Mouse (Mus musculus): ENCODE measurements at regions not wholly inside any gene's neighbourhood (a gene's known extent, or its start where the extent isn't known, plus 50 kb on each side); places are given as distances from the start of the nearest gene placed in this dataset.

GRCm38 (mm10) chr2:147702330-147703063, 340.8 kb downstream of the Pax1 start:
- Histone ChIP-seq H3K4me2 (ENCODE audit: low read depth, low read length) (no peak overlapping the region), H3K36me3 (ENCODE audit: control insufficient read depth, insufficient read depth, low read length) (no peaks in the 10 kb centered on the region), H3K4me1 (replicated peaks; ENCODE audit: control insufficient read depth, insufficient read depth, low read length) (no peaks in the 10 kb centered on the region), H3K4me3 (ENCODE audit: low read length) (no peak overlapping the region), H3K27ac (ENCODE audit: low read length) (no peak overlapping the region), H3K9ac (ENCODE audit: low read length) (no peak overlapping the region), H3K9me3 (ENCODE audit: control insufficient read depth, low read length) (no peaks in the 10 kb centered on the region), H3K27me3 (ENCODE audit: control insufficient read depth, insufficient read depth, low read depth, low read length) (no peaks in the 10 kb centered on the region)
- 41% methylated on average over 6 of the region's 6 CpGs for WGBS
- no peak for ATAC-seq (ENCODE audit: low read depth)

DNA sequence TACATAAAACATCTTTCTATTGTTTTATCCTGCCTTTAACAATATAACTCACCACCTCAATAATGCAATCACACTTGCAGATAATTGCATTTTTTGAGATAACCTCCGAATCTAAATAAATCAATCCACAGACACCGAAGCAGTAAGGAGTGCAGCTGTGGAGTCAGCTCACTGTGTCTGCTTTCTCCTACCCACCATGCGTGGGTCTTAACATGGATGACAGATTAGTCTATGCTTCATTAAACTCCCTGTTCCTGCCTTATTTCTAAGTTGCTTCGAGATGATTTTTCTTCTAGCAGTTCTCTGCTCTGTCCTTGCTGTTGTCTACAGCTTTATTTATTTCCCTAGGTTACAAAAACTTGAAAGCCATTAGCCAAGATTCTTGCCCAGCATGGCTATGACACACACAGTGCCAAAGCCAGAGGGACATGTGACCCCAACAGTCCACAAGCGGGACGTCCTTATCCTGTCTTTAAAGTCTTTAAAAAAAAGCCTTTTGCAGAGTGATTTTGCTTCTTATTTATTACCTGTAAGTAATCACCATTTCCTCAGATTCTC, 337.9 kb downstream of the Pax1 start:
- H3K4me1 ChIP-seq (replicated peaks; ENCODE audit: control insufficient read depth, insufficient read depth, low read length): no peaks in the 10 kb centered on the region
- no peak overlapping the region for H3K27ac ChIP-seq (ENCODE audit: low read length)
- no peaks in the 10 kb centered on the region for H3K27me3 ChIP-seq (ENCODE audit: control insufficient read depth, insufficient read depth, low read depth, low read length)
- ATAC-seq (ENCODE audit: low read depth): no peak
- no peaks in the 10 kb centered on the region for H3K36me3 ChIP-seq (ENCODE audit: control insufficient read depth, insufficient read depth, low read length)
- no peak overlapping the region for H3K4me3 ChIP-seq (ENCODE audit: low read length)
- 43% methylated on average over 6 of the region's 6 CpGs for WGBS
- H3K4me2 ChIP-seq (ENCODE audit: low read depth, low read length): no peak overlapping the region
- H3K9ac ChIP-seq (ENCODE audit: low read length): no peak overlapping the region
- no peaks in the 10 kb centered on the region for H3K9me3 ChIP-seq (ENCODE audit: control insufficient read depth, low read length)

DNA sequence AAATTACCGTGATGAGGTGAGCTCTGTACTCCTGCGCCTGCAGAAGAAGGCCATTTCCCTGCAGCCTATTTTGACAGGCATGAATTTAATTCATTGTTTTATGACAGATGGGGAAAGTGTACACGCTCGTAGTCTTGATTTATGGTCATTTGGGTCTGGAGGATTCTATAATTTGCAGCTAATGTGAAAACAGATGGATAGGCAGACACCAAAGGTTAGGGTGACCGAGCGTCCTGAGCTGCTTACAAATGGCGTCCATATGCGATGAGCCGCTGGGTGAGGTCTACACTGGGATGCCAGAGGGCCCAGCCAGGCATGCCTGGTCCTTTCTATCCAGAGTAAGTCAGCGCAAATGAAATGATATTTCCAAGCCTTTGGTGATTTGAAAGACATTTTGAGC, 330.2 kb downstream of the Pax1 start:
- Histone ChIP-seq H3K4me3 (ENCODE audit: low read length) (no peak overlapping the region), H3K9ac (ENCODE audit: low read length) (no peak overlapping the region), H3K4me1 (replicated peaks; ENCODE audit: control insufficient read depth, insufficient read depth, low read length) (no peaks in the 10 kb centered on the region), H3K27me3 (ENCODE audit: control insufficient read depth, insufficient read depth, low read depth, low read length) (no peaks in the 10 kb centered on the region), H3K27ac (ENCODE audit: low read length) (no peak overlapping the region), H3K9me3 (ENCODE audit: control insufficient read depth, low read length) (no peaks in the 10 kb centered on the region), H3K4me2 (ENCODE audit: low read depth, low read length) (no peak overlapping the region), H3K36me3 (ENCODE audit: control insufficient read depth, insufficient read depth, low read length) (no peaks in the 10 kb centered on the region)
- WGBS: 78% methylated on average over 10 of the region's 10 CpGs
- ATAC-seq (ENCODE audit: low read depth): no peak

- Histone ChIP-seq H3K9ac (ENCODE audit: low read length) (no peak overlapping the region), H3K4me3 (ENCODE audit: low read length) (no peak overlapping the region), H3K4me2 (ENCODE audit: low read depth, low read length) (no peak overlapping the region), H3K27ac (ENCODE audit: low read length) (no peak overlapping the region), H3K27me3 (ENCODE audit: control insufficient read depth, insufficient read depth, low read depth, low read length) (no peaks in the 10 kb centered on the region), H3K4me1 (replicated peaks; ENCODE audit: control insufficient read depth, insufficient read depth, low read length) (no peaks in the 10 kb centered on the region), H3K9me3 (ENCODE audit: control insufficient read depth, low read length) (no peaks in the 10 kb centered on the region), H3K36me3 (ENCODE audit: control insufficient read depth, insufficient read depth, low read length) (no peaks in the 10 kb centered on the region)
- no peak for ATAC-seq (ENCODE audit: low read depth)
- 55% methylated on average over 15 of the region's 15 CpGs for WGBS
Measured at GRCm38 (mm10) chr2:147690506-147691208, 328.9 kb downstream of the Pax1 start.

GRCm38 (mm10) chr2:147688742-147689141, 327.0 kb downstream of the Pax1 start:
- Histone ChIP-seq H3K27me3 (ENCODE audit: control insufficient read depth, insufficient read depth, low read depth, low read length) (no peaks in the 10 kb centered on the region), H3K4me3 (ENCODE audit: low read length) (no peak overlapping the region), H3K4me2 (ENCODE audit: low read depth, low read length) (no peak overlapping the region), H3K9me3 (ENCODE audit: control insufficient read depth, low read length) (no peaks in the 10 kb centered on the region), H3K36me3 (ENCODE audit: control insufficient read depth, insufficient read depth, low read length) (no peaks in the 10 kb centered on the region), H3K4me1 (replicated peaks; ENCODE audit: control insufficient read depth, insufficient read depth, low read length) (no peaks in the 10 kb centered on the region), H3K27ac (ENCODE audit: low read length) (no peak overlapping the region), H3K9ac (ENCODE audit: low read length) (no peak overlapping the region)
- WGBS: 13% methylated on average over 6 of the region's 6 CpGs
- ATAC-seq (ENCODE audit: low read depth): peak; percentile 65

GRCm38 (mm10) chr2:147656667-147657066, 294.9 kb downstream of the Pax1 start:
- H3K27ac ChIP-seq (ENCODE audit: low read length): no peak overlapping the region
- WGBS: 4% methylated on average over 1 of the region's 1 CpGs
- no peaks in the 10 kb centered on the region for H3K4me1 ChIP-seq (replicated peaks; ENCODE audit: control insufficient read depth, insufficient read depth, low read length)
- H3K4me3 ChIP-seq (ENCODE audit: low read length): no peak overlapping the region
- H3K9ac ChIP-seq (ENCODE audit: low read length): no peak overlapping the region
- no peak for ATAC-seq (ENCODE audit: low read depth)
- H3K36me3 ChIP-seq (ENCODE audit: control insufficient read depth, insufficient read depth, low read length): no peaks in the 10 kb centered on the region
- no peaks in the 10 kb centered on the region for H3K27me3 ChIP-seq (ENCODE audit: control insufficient read depth, insufficient read depth, low read depth, low read length)
- no peaks in the 10 kb centered on the region for H3K9me3 ChIP-seq (ENCODE audit: control insufficient read depth, low read length)
- no peak overlapping the region for H3K4me2 ChIP-seq (ENCODE audit: low read depth, low read length)

- 68% methylated on average over 3 of the region's 3 CpGs for WGBS
- Histone ChIP-seq H3K4me3 (ENCODE audit: low read length) (no peak overlapping the region), H3K4me1 (replicated peaks; ENCODE audit: control insufficient read depth, insufficient read depth, low read length) (no peaks in the 10 kb centered on the region), H3K36me3 (ENCODE audit: control insufficient read depth, insufficient read depth, low read length) (no peaks in the 10 kb centered on the region), H3K27ac (ENCODE audit: low read length) (no peak overlapping the region), H3K27me3 (ENCODE audit: control insufficient read depth, insufficient read depth, low read depth, low read length) (no peaks in the 10 kb centered on the region), H3K9me3 (ENCODE audit: control insufficient read depth, low read length) (no peaks in the 10 kb centered on the region), H3K4me2 (ENCODE audit: low read depth, low read length) (no peak overlapping the region), H3K9ac (ENCODE audit: low read length) (no peak overlapping the region)
- no peak for ATAC-seq (ENCODE audit: low read depth)
Measured at GRCm38 (mm10) chr2:147650229-147650628, 288.5 kb downstream of the Pax1 start.

DNA sequence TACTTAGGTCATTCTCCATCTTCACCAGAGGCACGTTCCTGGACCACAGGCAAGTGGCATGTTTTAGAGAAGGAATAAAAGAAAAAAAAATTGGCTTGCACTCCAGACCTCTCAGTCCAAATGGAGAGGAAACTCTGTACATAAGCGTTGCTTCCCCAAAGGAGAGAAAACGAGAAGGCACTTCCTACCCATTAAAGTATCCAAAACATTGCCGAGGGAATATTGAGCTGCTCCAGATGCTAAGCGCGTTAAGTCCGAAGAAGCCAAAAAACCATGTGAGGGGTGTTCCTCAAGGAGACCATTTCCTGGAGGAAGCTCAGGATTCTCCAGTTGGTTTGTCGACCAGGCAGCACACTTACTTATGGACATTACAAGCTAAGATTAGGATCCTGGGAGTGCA, 286.2 kb downstream of the Pax1 start:
- WGBS: 77% methylated on average over 8 of the region's 8 CpGs
- ATAC-seq (ENCODE audit: low read depth): no peak
- Histone ChIP-seq H3K36me3 (ENCODE audit: control insufficient read depth, insufficient read depth, low read length) (no peaks in the 10 kb centered on the region), H3K9me3 (ENCODE audit: control insufficient read depth, low read length) (no peaks in the 10 kb centered on the region), H3K27ac (ENCODE audit: low read length) (no peak overlapping the region), H3K9ac (ENCODE audit: low read length) (no peak overlapping the region), H3K4me3 (ENCODE audit: low read length) (no peak overlapping the region), H3K4me2 (ENCODE audit: low read depth, low read length) (no peak overlapping the region), H3K27me3 (ENCODE audit: control insufficient read depth, insufficient read depth, low read depth, low read length) (no peaks in the 10 kb centered on the region), H3K4me1 (replicated peaks; ENCODE audit: control insufficient read depth, insufficient read depth, low read length) (no peaks in the 10 kb centered on the region)

DNA sequence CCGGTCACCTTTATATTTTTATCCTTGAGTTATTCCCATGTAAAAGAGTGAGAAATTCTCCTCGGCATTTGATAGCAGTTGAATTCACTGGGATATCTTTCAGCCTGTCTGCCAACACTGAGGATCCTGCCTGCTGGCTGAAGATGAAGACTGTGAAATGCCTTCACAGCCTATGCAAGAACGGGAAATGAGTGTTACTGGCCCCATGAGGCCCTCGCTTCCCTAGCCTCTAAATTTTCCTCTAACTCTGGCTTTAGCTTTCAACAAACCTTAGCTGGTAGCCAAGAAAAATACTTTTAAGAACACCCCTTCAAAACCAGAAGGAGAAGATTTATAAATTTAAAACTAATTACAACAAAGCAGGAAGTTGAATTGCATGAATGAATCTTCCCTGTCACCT, 285.8 kb downstream of the Pax1 start:
- no peaks in the 10 kb centered on the region for H3K9me3 ChIP-seq (ENCODE audit: control insufficient read depth, low read length)
- no peaks in the 10 kb centered on the region for H3K4me1 ChIP-seq (replicated peaks; ENCODE audit: control insufficient read depth, insufficient read depth, low read length)
- no peak overlapping the region for H3K9ac ChIP-seq (ENCODE audit: low read length)
- no peak overlapping the region for H3K4me3 ChIP-seq (ENCODE audit: low read length)
- ATAC-seq (ENCODE audit: low read depth): no peak
- H3K4me2 ChIP-seq (ENCODE audit: low read depth, low read length): no peak overlapping the region
- WGBS: 70% methylated on average over 4 of the region's 4 CpGs
- no peak overlapping the region for H3K27ac ChIP-seq (ENCODE audit: low read length)
- no peaks in the 10 kb centered on the region for H3K27me3 ChIP-seq (ENCODE audit: control insufficient read depth, insufficient read depth, low read depth, low read length)
- no peaks in the 10 kb centered on the region for H3K36me3 ChIP-seq (ENCODE audit: control insufficient read depth, insufficient read depth, low read length)
